Mouse (Mus musculus): ENCODE results near the gene Serpina1e. TPM values are rescaled to one million over a fixed set of nuclear protein-coding genes. Genes with fewer than 3 reads are reported as not detected.
"Not testable (repeated sequence)": the region's sequence is repeated elsewhere in the genome, so short reads cannot be mapped to it uniquely, and the experiment has no call there.

Gene Serpina1e
- polyA plus RNA-seq, 1 experiment from 2014 or later, result not detected

DNA sequence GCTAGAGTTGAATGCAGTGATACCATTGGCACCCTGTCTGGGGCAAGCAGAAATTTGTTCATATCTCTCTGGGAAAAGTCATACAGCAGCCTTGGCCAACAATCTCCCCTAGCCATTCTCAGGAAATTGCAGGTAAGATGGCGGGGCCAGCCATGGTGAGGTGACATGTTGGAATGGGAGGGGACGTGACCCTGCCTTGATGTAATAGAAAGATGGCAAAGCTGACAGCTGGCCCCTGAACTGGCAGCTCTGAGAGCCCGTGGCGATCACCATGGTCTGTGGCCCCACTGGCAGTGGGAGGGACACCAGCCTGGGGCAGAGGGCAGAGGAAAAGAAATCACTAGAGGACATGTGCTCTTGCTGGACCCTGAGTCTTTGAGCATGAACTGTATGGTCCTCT, 12.5 kb downstream of the Serpina1e start:
- no peak for ATAC-seq (ENCODE audit: low FRiP score)
- 86% methylated on average over 4 of the region's 4 CpGs for WGBS

DNA sequence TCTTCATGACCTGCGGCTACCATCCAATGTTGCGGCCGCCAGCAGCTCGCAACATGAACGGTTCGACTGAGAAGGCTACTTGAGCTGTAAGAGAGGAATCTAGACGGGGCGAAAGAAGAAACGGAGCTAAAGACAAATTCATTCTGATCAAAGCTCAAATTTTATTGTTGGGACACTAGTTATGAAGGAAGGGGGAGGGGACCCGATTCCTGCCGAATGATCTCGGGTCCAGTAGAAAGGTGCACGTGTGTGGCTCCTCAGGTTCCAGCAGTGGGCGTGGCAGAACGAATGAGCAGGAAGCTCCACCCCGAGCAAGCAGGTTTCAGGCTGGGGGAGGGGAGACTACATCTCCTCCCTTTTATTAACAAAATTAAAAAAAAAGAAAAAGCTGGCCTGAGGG, 49.6 kb downstream of the Serpina1e start:
- not testable (repeated sequence) for H3K27me3 ChIP-seq (ENCODE audit: control insufficient read depth, insufficient read depth, low read length); ATAC-seq (ENCODE audit: low FRiP score); H3K4me3 ChIP-seq (ENCODE audit: low read depth, low read length); DNase-seq (ENCODE audit: low spot score, missing footprints); H3K4me1 ChIP-seq (ENCODE audit: control insufficient read depth, insufficient read depth, low read length); H3K4me2 ChIP-seq; H3K9me3 ChIP-seq (ENCODE audit: control insufficient read depth, low read length); H3K36me3 ChIP-seq (ENCODE audit: control insufficient read depth, insufficient read depth, low read length); H3K9ac ChIP-seq (ENCODE audit: low read length); H3K27ac ChIP-seq (ENCODE audit: low read depth, low read length)
- WGBS, result 94% methylated on average over 11 of the region's 16 CpGs

More for the DNA sequence above, 12.5 kb downstream of the Serpina1e start:
- no peak overlapping the region for H3K9ac ChIP-seq (ENCODE audit: low read length)
- no peak overlapping the region for H3K27ac ChIP-seq (ENCODE audit: low read depth, low read length)
- H3K4me3 ChIP-seq (ENCODE audit: low read depth, low read length), result no peak overlapping the region
- no peaks in the 10 kb centered on the region for H3K4me1 ChIP-seq (ENCODE audit: control insufficient read depth, insufficient read depth, low read length)
- H3K9me3 ChIP-seq (ENCODE audit: control insufficient read depth, low read length), result peaks cover 3% of the 10 kb centered on the region; the same call in 1 of the 2 replicates
- no peak overlapping the region for H3K4me2 ChIP-seq
- no peaks in the 10 kb centered on the region for H3K36me3 ChIP-seq (ENCODE audit: control insufficient read depth, insufficient read depth, low read length)
- DNase-seq (ENCODE audit: low spot score, missing footprints), result no peak
- H3K27me3 ChIP-seq (ENCODE audit: control insufficient read depth, insufficient read depth, low read length), result no peaks in the 10 kb centered on the region

- H3K9me3 ChIP-seq (ENCODE audit: control insufficient read depth, low read length); H3K36me3 ChIP-seq (ENCODE audit: control insufficient read depth, insufficient read depth, low read length); H3K4me2 ChIP-seq; H3K4me3 ChIP-seq (ENCODE audit: low read depth, low read length); H3K4me1 ChIP-seq (ENCODE audit: control insufficient read depth, insufficient read depth, low read length); H3K9ac ChIP-seq (ENCODE audit: low read length); ATAC-seq (ENCODE audit: low FRiP score); H3K27ac ChIP-seq (ENCODE audit: low read depth, low read length); H3K27me3 ChIP-seq (ENCODE audit: control insufficient read depth, insufficient read depth, low read length); DNase-seq (ENCODE audit: low spot score, missing footprints): not testable (repeated sequence)
- WGBS, result 36% methylated on average over 1 of the region's 1 CpGs
These were observed 51.0 kb downstream of the Serpina1e start for GRCm38 (mm10) chr12:103907746-103908145.

GRCm38 (mm10) chr12:103904837-103905340, 53.9 kb downstream of the Serpina1e start, which contains the start of gene Serpina1c:
Gene Serpina1c (minus strand): TSS chr12:103904887.
- not testable (repeated sequence) for DNase-seq (ENCODE audit: low spot score, missing footprints); H3K9me3 ChIP-seq (ENCODE audit: control insufficient read depth, low read length); H3K36me3 ChIP-seq (ENCODE audit: control insufficient read depth, insufficient read depth, low read length); H3K9ac ChIP-seq (ENCODE audit: low read length); H3K4me2 ChIP-seq; ATAC-seq (ENCODE audit: low FRiP score); H3K4me1 ChIP-seq (ENCODE audit: control insufficient read depth, insufficient read depth, low read length); H3K27me3 ChIP-seq (ENCODE audit: control insufficient read depth, insufficient read depth, low read length); H3K27ac ChIP-seq (ENCODE audit: low read depth, low read length); H3K4me3 ChIP-seq (ENCODE audit: low read depth, low read length)
- WGBS, result 84% methylated on average over 4 of the region's 4 CpGs

DNA sequence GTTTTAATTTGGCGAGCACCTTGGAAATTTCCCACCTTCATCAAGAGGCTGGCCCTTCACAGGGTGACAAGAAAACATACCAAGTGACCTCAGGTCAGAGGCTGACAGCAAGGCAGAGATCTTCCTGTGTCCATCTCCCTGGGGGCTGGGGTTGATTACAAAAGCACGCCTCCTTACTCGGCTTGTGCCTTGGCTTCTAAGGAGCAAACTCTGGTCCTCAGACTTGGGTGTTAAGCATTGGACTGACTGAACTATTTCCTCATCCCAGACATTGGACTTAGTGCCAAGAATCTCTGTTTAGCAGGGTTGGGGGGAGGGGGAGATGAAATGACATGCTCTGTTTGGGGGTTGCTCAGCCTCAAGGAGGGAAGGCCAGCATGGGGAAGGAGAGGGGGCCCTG, 56.8 kb downstream of the Serpina1e start:
- not testable (repeated sequence) for DNase-seq (ENCODE audit: low spot score, missing footprints); H3K4me2 ChIP-seq
- WGBS, result 89% methylated on average over 3 of the region's 3 CpGs

More for the DNA sequence above, 56.8 kb downstream of the Serpina1e start:
- not testable (repeated sequence) for H3K27me3 ChIP-seq (ENCODE audit: control insufficient read depth, insufficient read depth, low read length); H3K27ac ChIP-seq (ENCODE audit: low read depth, low read length); H3K4me1 ChIP-seq (ENCODE audit: control insufficient read depth, insufficient read depth, low read length); H3K36me3 ChIP-seq (ENCODE audit: control insufficient read depth, insufficient read depth, low read length); H3K4me3 ChIP-seq (ENCODE audit: low read depth, low read length); ATAC-seq (ENCODE audit: low FRiP score); H3K9ac ChIP-seq (ENCODE audit: low read length); H3K9me3 ChIP-seq (ENCODE audit: control insufficient read depth, low read length)

Other genes starting within 250 kb of the Serpina1e start
- not detected in 2 replicates for gene Serpina1d, start 185.4 kb downstream of the Serpina1e start, polyA plus RNA-seq (2014; fragmentation: Nextera tagmentation; extraction: Ambion mirVana)
- gene Serpina1b, start 128.6 kb downstream of the Serpina1e start, polyA plus RNA-seq (2014; fragmentation: Nextera tagmentation; extraction: Ambion mirVana), result not detected in 2 replicates
- not detected in 2 replicates for gene Serpina1a, start 95.4 kb downstream of the Serpina1e start, polyA plus RNA-seq (2014; fragmentation: Nextera tagmentation; extraction: Ambion mirVana)
- gene Serpina1c, start 54.1 kb downstream of the Serpina1e start, polyA plus RNA-seq (2014; fragmentation: Nextera tagmentation; extraction: Ambion mirVana), result not detected in 2 replicates
- gene Serpina11, start 31.0 kb upstream of the Serpina1e start, polyA plus RNA-seq (2014; fragmentation: Nextera tagmentation; extraction: Ambion mirVana), result not detected in 2 replicates
- gene Serpina9, start 54.8 kb upstream of the Serpina1e start, polyA plus RNA-seq (2014; fragmentation: Nextera tagmentation; extraction: Ambion mirVana), result not detected in 2 replicates
- not detected in 2 replicates for gene Serpina12, start 85.5 kb upstream of the Serpina1e start, polyA plus RNA-seq (2014; fragmentation: Nextera tagmentation; extraction: Ambion mirVana)
- not detected in 2 replicates for gene Serpina5, start 142.1 kb upstream of the Serpina1e start, polyA plus RNA-seq (2014; fragmentation: Nextera tagmentation; extraction: Ambion mirVana)
- gene Serpina3a, start 153.7 kb upstream of the Serpina1e start, polyA plus RNA-seq (2014; fragmentation: Nextera tagmentation; extraction: Ambion mirVana), result not detected in 2 replicates
- gene Serpina3b, start 169.0 kb upstream of the Serpina1e start, polyA plus RNA-seq (2014; fragmentation: Nextera tagmentation; extraction: Ambion mirVana), result not detected in 2 replicates
- gene Serpina3c, start 194.9 kb upstream of the Serpina1e start, polyA plus RNA-seq (2014; fragmentation: Nextera tagmentation; extraction: Ambion mirVana), result not detected in 2 replicates

Data from midbrain, embryonic 11.5 days (tissue).